Mouse (Mus musculus): ENCODE results near the gene Zfp26. TPM values are rescaled to one million over a fixed set of nuclear protein-coding genes. Genes with fewer than 3 reads are reported as not detected.

Zfp26 gene
- polyA plus RNA-seq, 1 experiment from 2014 or later = 2.8 TPM

GRCm38 (mm10) chr9:20491858-20492526 lies 32.0 kb upstream of the Zfp26 start:
- Histone ChIP-seq H3K27ac (ENCODE audit: low read depth) (peak overlapping the region; percentile 98), H3K9me3 (ENCODE audit: low read length) (no peaks in the 10 kb centered on the region), H3K36me3 (replicated peaks; ENCODE audit: insufficient read depth, low read length) (peaks cover 5% of the 10 kb centered on the region; the same call in 1 of the 2 replicates), H3K4me1 (ENCODE audit: insufficient read depth) (peaks cover 20% of the 10 kb centered on the region), H3K4me3 (ENCODE audit: low read depth, low read length) (peak overlapping the region; percentile 80), H3K27me3 (ENCODE audit: insufficient read depth, low read length) (no peaks in the 10 kb centered on the region), H3K9ac (replicated peaks) (peak overlapping the region; percentile 82), H3K4me2 (ENCODE audit: low read depth, low read length) (peak overlapping the region; percentile 90)
- no peak for TF ChIP-seq CTCF (IDR thresholded peaks at IDR 0.05; ENCODE audit: low read depth)
- TF ChIP-seq EP300 (IDR thresholded peaks at IDR 0.05; ENCODE audit: low read depth) = no peak
- DNase-seq (no peak), ATAC-seq (no peak)
- 7% methylated on average over 20 of the region's 20 CpGs for WGBS (ENCODE audit: insufficient replicate concordance)

- 70% methylated on average over 5 of the region's 5 CpGs for WGBS (ENCODE audit: insufficient replicate concordance)
- Histone ChIP-seq H3K9me3 (ENCODE audit: low read length) (no peaks in the 10 kb centered on the region), H3K27me3 (ENCODE audit: insufficient read depth, low read length) (no peaks in the 10 kb centered on the region), H3K27ac (ENCODE audit: low read depth) (peak overlapping the region; percentile 55), H3K4me2 (ENCODE audit: low read depth, low read length) (no peak overlapping the region), H3K4me1 (ENCODE audit: insufficient read depth) (peaks cover 20% of the 10 kb centered on the region), H3K4me3 (ENCODE audit: low read depth, low read length) (no peak overlapping the region), H3K36me3 (replicated peaks; ENCODE audit: insufficient read depth, low read length) (peaks cover 8% of the 10 kb centered on the region), H3K9ac (replicated peaks) (no peak overlapping the region)
- ATAC-seq = peak; percentile 38
- TF ChIP-seq EP300 (IDR thresholded peaks at IDR 0.05; ENCODE audit: low read depth) = no peak
- TF ChIP-seq CTCF (IDR thresholded peaks at IDR 0.05; ENCODE audit: low read depth) = no peak
- no peak for DNase-seq
Observed at GRCm38 (mm10) chr9:20489536-20489935, 29.6 kb upstream of the Zfp26 start.

GRCm38 (mm10) chr9:20479396-20479795 lies 19.4 kb upstream of the Zfp26 start:
- Histone ChIP-seq H3K9me3 (ENCODE audit: low read length) (no peaks in the 10 kb centered on the region), H3K27ac (ENCODE audit: low read depth) (no peak overlapping the region), H3K4me3 (ENCODE audit: low read depth, low read length) (no peak overlapping the region), H3K4me1 (ENCODE audit: insufficient read depth) (no peaks in the 10 kb centered on the region), H3K4me2 (ENCODE audit: low read depth, low read length) (no peak overlapping the region), H3K9ac (replicated peaks) (no peak overlapping the region), H3K36me3 (replicated peaks; ENCODE audit: insufficient read depth, low read length) (peaks cover 26% of the 10 kb centered on the region), H3K27me3 (ENCODE audit: insufficient read depth, low read length) (no peaks in the 10 kb centered on the region)
- TF ChIP-seq CTCF (IDR thresholded peaks at IDR 0.05; ENCODE audit: low read depth) (no peak), EP300 (IDR thresholded peaks at IDR 0.05; ENCODE audit: low read depth) (no peak)
- DNase-seq (no peak), ATAC-seq (no peak)
- 88% methylated on average over 5 of the region's 5 CpGs for WGBS (ENCODE audit: insufficient replicate concordance)

- no peak for TF ChIP-seq EP300 (IDR thresholded peaks at IDR 0.05; ENCODE audit: low read depth)
- no peak for TF ChIP-seq CTCF (IDR thresholded peaks at IDR 0.05; ENCODE audit: low read depth)
- WGBS (ENCODE audit: insufficient replicate concordance) = 96% methylated on average over 1 of the region's 1 CpGs
- H3K4me1 ChIP-seq (ENCODE audit: insufficient read depth) = no peaks in the 10 kb centered on the region
- ATAC-seq = no peak
- no peak overlapping the region for H3K4me3 ChIP-seq (ENCODE audit: low read depth, low read length)
- H3K4me2 ChIP-seq (ENCODE audit: low read depth, low read length) = no peak overlapping the region
- DNase-seq = no peak
- peaks cover 34% of the 10 kb centered on the region for H3K36me3 ChIP-seq (replicated peaks; ENCODE audit: insufficient read depth, low read length)
- no peak overlapping the region for H3K9ac ChIP-seq (replicated peaks)
- no peaks in the 10 kb centered on the region for H3K9me3 ChIP-seq (ENCODE audit: low read length)
- no peak overlapping the region for H3K27ac ChIP-seq (ENCODE audit: low read depth)
- H3K27me3 ChIP-seq (ENCODE audit: insufficient read depth, low read length) = no peaks in the 10 kb centered on the region
Observed at GRCm38 (mm10) chr9:20476632-20477031, 16.7 kb upstream of the Zfp26 start.

GRCm38 (mm10) chr9:20466761-20467442 lies 6.9 kb upstream of the Zfp26 start:
- no peaks in the 10 kb centered on the region for H3K27me3 ChIP-seq (ENCODE audit: insufficient read depth, low read length)
- H3K9me3 ChIP-seq (ENCODE audit: low read length) = peaks cover 19% of the 10 kb centered on the region
- H3K4me2 ChIP-seq (ENCODE audit: low read depth, low read length) = no peak overlapping the region
- DNase-seq = peak; percentile 63
- H3K27ac ChIP-seq (ENCODE audit: low read depth) = no peak overlapping the region
- WGBS (ENCODE audit: insufficient replicate concordance) = 53% methylated on average over 7 of the region's 7 CpGs
- H3K4me1 ChIP-seq (ENCODE audit: insufficient read depth) = no peaks in the 10 kb centered on the region
- TF ChIP-seq EP300 (IDR thresholded peaks at IDR 0.05; ENCODE audit: low read depth) (no peak), CTCF (IDR thresholded peaks at IDR 0.05; ENCODE audit: low read depth) (peak; percentile 92)
- no peak overlapping the region for H3K9ac ChIP-seq (replicated peaks)
- peak; percentile 64 for ATAC-seq
- peaks cover 25% of the 10 kb centered on the region for H3K36me3 ChIP-seq (replicated peaks; ENCODE audit: insufficient read depth, low read length)
- H3K4me3 ChIP-seq (ENCODE audit: low read depth, low read length) = no peak overlapping the region

- Histone ChIP-seq H3K9me3 (ENCODE audit: low read length) (no peaks in the 10 kb centered on the region), H3K36me3 (replicated peaks; ENCODE audit: insufficient read depth, low read length) (peaks cover 25% of the 10 kb centered on the region), H3K4me2 (ENCODE audit: low read depth, low read length) (no peak overlapping the region), H3K27me3 (ENCODE audit: insufficient read depth, low read length) (no peaks in the 10 kb centered on the region), H3K4me1 (ENCODE audit: insufficient read depth) (no peaks in the 10 kb centered on the region), H3K4me3 (ENCODE audit: low read depth, low read length) (no peak overlapping the region), H3K9ac (replicated peaks) (no peak overlapping the region), H3K27ac (ENCODE audit: low read depth) (no peak overlapping the region)
- ATAC-seq (no peak), DNase-seq (no peak)
- 83% methylated on average over 4 of the region's 4 CpGs for WGBS (ENCODE audit: insufficient replicate concordance)
- TF ChIP-seq EP300 (IDR thresholded peaks at IDR 0.05; ENCODE audit: low read depth) (no peak), CTCF (IDR thresholded peaks at IDR 0.05; ENCODE audit: low read depth) (no peak)
Observed at GRCm38 (mm10) chr9:20453647-20454046, 6.3 kb downstream of the Zfp26 start.
